Mouse (Mus musculus) layer of hippocampus, postnatal 14 days (tissue): ENCODE measurements around the gene Atxn7l3. TPM values are rescaled to one million over a fixed set of nuclear protein-coding genes. Genes with fewer than 3 reads are reported as not detected.
"Not testable (repeated sequence)": the region's sequence is repeated elsewhere in the genome, so short reads cannot be mapped to it uniquely, and the experiment has no call there.

ENCODE experiments used
- DNase-seq, 2 experiments: peaks; one replicate each; pipeline ENCODE4 v3.0.0; 2021 to 2022; ENCODE audit warnings: low spot score in 2 of 2, mixed read lengths in 1 of 2
- total RNA-seq, 2 experiments: library from RNA; stranded (reverse); gene quantifications; 2 replicates each; pipeline ENCODE4 v1.2.3; 2021

Gene Atxn7l3
- total RNA-seq, 2 experiments from 2014 or later, result 152 to 160 TPM

DNA sequence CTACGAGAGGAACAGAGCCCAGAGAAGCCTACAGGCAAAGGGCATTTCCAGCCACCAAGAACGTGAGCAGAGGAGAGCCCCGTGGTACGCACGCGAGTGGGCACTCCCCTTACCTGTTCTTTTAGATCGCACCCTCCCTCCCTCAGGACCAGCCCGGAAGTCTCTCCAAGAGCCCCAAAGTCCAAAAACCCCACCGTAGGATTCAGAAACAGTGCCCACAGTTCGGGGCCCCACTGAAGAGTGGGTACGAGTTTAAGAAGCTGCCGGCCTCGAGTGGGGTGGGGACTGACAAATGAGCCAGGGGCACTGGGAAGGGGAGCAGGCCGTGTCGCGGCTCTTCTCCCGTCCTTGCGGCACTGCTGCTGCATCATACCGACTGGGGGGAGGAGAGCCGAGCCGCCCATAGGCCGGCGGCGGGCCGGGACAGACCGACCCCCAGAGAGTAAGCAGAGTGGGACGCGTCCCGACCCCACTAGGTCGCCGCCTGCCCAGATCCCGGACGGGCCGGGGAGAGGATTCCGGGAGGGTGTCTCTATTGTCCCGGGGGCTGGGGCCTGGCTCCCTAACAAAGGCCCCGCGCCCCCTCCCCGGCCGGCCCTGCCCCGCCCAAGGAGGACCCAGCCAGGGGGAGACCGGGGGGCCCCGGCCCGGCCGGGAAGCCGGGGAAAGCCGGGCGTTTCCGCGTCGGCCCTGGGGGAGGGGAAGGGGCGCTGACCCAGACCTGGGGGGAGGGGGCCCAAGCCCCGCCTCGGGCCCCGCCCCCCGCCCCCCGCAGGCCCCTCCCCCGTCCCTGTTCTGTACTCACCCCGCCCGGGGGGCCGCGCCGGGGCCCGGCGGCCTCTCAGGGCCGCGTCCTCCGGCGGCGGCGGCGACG, 596 bp downstream of the Atxn7l3 start:
- DNase-seq, result peak in 1 of 2 experiments; percentile 53

DNA sequence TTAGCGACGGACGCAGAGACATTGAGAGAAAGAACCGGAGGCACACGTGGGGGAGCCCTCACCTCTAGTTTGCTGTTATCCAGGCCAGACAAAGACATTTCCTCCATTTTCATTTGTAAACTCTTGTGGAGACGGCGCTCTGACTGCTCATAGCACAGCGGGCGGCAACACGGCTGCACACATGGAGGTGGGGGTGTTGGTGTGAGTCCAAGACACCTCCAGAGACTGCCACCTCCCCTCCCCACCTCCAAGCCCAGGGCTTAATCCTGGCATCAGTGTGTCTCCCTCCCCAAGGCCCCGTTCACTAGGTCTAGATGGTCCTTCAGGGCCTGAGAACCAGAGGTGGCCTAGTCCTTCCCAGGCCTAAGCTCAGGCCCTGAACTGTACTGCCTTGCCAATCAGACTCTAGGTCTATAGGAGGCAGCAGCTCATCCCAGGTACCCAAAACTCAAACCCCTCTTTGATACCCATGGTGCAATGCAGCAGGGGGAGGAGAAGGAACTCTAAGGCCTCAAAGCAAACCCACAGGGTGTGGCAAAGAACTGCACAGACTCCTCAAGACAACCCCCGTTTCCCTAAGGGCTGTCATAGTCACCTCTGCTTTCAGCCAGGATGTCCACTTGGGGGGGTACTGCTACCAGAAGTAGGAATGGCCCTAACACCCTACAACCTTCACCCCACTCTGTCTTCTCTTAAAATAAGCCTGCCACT, 1.4 kb downstream of the Atxn7l3 start:
- DNase-seq, result peak in 1 of 2 experiments; percentile 26

DNA sequence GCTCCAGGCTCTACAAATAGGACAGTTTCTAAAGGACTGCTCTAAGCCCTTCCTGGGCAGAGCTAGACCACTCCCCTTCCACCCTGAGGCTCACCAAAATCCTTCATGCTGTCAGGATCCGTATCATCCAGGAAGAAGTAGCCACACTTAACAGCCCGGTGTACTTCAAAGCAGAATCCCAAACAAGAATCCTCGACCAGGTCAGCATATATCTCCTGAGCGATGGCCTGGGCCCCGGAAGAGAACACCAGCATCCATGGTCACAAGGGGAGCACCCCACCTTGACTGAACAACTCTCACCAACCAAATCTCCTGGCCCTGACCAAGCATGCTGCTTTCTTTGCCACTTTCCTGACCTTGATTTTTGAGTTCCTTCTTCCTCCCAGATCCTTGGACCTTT, 2.0 kb downstream of the Atxn7l3 start:
- no peak for DNase-seq

- no peak for DNase-seq
Observed at GRCm38 (mm10) chr11:102293971-102294370, 2.5 kb downstream of the Atxn7l3 start.

DNA sequence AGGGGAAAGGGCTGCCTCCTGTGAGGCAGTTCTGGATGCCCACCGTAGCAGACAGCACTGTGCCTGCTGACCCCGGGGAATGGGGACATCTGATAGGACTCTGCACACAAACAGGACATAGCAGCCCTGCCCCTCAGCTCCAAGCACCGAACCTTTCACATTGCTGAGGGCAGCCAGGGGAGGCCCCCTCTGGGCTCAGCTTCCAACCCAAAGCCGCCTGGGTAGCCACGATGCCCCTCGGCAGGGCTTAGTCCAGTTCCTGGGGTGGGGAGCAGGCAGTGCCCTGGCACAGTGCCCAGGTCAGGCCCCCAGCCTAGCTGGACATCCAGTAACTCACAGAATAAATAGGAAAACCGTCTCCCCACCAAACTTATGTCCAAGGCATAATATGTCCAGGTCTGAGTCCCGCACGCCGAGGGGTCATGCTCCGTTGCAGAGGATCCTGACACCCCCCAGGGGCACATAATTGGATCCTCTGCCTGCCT, 5.3 kb downstream of the Atxn7l3 start:
- no peak for DNase-seq

- no peak for DNase-seq
Observed at GRCm38 (mm10) chr11:102290141-102290540, 6.3 kb downstream of the Atxn7l3 start.

DNA sequence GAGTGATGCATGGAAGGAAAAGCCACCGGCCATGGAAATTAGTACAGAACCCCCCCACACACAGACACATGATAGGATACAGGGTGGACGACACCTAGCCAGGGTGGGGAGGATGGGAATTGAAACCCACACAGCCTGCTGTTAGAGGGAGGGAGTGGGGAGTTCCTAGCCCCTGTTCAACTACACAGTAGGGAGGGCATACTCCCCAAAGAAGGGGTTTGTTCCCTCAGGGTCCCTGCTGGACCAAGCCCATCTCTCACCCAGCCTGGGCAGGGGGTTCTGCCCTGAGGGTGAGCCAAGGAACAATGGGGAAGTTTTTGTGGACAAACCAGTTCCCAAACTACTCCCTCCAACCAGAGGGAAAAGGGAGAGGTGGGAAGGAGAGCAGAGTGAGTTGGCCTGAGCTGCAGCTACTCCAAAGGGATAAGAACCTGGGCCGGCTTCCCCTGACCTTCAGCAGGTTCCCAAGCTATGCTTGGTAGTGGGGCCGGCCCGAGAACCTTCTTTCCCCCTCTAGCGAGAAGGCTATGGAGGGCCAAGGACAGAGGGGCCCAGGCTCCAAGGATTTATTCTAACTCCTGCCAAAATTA, 6.8 kb downstream of the Atxn7l3 start:
- no peak for DNase-seq

GRCm38 (mm10) chr11:102288913-102289312, 7.5 kb downstream of the Atxn7l3 start:
- DNase-seq, result no peak

DNA sequence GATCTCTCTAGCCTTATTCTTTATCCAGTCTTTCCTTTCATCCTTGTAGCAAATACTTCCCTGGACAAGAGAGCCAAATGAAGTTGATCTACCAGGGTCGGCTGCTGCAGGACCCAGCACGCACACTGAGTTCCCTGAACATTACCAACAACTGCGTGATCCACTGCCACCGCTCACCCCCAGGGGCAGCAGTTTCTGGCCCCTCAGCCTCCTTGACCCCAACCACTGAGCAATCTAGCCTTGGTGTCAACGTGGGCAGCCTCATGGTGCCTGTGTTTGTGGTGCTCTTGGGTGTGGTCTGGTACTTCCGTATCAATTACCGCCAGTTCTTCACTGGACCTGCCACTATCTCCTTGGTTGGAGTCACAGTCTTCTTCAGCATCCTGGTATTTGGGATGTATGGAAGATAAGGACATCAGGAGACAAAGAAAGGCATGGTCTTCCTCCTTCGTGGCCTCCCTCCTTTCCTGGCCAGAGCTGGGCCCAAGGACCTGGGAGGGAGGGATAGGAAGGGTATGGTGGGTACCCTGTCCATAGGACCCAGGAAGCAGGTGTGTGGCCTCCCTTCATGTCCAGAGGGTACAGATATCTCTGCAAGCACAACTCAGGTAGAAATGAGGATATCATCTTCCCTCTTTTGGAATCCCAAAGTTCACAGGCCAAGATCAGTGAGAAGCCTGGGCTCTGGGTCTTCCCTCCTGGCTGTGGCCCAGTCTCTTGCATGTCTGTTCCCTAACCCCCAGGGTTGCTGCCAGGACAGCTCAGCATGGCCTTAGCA, 8.2 kb downstream of the Atxn7l3 start:
- DNase-seq, result no peak

DNA sequence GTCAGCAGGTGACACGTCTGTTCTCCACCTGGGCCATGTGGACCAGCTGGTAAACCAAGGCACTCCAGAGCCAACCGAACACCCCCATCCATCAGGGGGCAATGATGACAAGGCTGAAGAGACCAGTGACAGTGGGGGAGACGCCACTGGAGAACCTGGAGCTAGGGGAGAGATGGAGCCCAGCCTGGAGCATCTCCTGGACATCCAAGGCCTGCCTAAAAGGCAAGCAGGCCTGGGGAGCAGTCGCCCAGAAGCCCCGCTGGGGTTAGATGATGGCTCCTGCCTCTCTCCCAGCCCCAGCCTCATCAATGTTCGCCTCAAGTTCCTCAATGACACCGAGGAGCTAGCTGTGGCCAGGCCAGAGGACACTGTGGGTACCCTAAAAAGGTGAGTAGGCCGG, 8.9 kb downstream of the Atxn7l3 start:
- no peak for DNase-seq

DNA sequence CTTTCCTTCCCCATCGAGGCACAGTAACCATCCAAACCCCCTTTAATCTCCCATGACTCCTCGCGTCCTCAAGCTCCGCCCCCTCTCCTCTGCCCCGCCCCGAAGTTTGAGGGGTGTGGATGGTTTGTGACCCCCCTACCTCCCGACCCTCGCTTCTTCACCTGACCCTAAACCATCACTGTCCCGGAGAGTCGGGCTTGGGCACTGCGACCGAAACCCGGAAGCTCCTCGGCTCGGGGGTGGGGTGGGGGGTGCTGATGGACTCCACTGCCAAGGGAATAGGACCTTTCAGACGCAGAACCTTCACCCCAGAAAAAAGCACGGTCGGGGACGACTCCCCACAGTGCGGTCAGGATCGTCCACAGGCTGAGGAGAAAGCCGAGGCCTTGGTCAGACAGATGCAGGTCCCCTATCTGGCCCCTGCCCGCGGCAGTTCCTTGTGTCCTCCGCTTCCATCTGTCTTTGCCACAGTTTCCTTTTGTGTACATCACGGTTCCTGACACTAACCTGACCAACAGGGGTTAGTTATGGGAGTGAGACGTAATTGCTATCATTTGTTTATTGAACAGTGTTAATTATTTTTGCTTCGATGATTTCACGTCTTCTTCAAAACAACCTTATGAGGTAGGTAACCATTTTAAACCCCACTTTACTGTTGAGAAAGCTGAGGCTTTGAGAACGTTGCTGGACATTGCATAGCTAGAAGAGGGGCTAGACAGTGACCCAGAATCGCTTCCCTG, 11.2 kb downstream of the Atxn7l3 start:
- no peak for DNase-seq

- peak; percentile 93 to 97 for DNase-seq
Observed at GRCm38 (mm10) chr11:102284501-102285094, 11.8 kb downstream of the Atxn7l3 start, which contains the start of gene Tmub2. Gene Tmub2 (plus strand): TSS chr11:102284931.

- no peak for DNase-seq
Observed at GRCm38 (mm10) chr11:102283922-102284321, 12.5 kb downstream of the Atxn7l3 start.

DNA sequence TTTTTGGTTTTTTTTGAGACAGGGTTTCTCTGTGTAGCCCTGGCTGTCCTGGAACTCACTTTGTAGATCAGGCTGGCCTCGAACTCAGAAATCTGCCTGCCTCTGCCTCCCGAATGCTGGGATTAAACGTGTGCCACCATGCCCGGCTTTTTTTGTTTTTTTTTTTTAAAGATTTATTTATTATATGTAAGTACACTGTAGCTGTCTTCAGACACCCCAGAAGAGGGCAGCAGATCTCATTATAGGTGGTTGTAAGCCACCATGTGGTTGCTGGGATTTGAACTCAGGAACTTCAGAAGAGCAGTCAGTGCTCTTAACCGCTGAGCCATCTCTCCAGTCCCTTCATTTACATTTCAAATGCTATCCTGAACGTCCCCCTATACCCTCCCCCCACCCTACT, 16.2 kb downstream of the Atxn7l3 start:
- DNase-seq, result not testable (repeated sequence)

DNA sequence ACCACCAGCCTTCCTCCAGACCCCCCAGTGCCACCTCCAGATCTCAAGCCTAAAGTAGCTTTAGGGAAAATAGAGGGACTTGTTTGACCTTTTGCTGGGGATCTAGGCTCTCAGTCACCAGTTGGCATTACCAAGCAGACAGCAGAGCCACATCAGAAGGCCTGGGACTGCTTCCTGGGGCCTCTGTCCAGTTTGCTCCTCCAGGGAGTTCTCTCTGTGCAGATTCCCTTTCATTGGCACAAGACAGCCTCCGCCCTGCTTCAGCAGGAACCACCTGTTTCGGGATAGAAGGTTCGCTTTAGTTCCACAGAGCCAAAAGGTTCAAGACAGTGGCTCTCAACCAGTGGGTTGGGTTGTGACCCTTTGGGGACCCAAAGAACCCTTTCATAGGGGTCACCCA, 16.8 kb downstream of the Atxn7l3 start:
- no peak for DNase-seq

DNA sequence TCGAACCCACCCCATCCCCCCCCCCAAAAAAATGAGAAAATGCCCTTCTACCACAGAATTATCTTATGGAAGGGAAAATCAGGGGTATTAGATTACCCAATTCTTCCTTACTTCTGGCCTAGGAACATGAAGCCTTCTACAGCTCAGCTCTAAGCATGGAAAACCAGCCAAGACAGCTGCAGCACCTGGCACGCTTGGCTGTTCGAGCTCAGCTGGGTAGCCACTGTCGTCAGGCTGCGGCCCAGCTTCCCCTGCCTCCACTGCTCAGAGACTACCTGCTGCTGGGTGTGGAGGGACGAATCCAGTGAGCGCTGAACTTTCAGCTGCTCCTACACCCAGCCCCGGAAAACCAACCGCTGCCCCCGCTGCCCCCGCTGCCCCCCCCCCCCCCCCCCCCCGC, 18.7 kb downstream of the Atxn7l3 start:
- no peak for DNase-seq

- DNase-seq, result no peak
Observed at GRCm38 (mm10) chr11:102276411-102276915, 20.0 kb downstream of the Atxn7l3 start.

DNA sequence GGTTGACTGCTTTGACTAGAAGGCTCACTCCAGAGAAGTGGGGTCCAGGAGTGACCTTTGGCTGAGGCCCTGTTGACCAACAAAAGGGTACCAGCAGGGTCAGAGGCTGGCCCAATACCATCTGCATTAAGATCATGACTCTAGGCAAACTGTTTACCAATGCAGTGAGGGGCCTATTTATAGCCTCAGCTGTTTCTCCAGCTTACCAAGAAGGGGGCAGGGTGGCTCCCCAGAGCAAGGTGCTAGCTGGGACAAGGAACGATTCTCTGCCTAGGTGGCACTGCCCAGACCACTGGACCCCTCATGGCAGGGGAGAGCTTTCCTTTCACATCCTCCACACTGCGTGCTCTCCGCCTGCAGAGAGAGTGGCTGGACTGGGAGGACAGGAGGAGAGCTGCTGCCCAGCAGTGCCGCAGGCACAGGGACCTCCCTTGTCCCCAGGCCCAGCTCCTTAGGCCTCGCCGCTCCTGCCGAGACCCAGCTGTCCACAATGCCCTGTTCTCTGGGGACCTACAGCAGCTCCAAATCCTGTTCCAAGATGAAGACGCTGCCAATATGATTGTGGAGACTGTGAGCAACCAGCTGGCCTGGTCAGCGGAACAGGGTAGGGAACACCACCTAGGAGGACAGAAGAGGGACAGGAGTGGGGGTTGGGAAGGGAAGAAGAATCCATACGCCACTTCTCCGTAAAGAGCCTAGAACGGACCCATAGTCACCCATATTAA, 27.7 kb downstream of the Atxn7l3 start, which contains the start of gene Asb16:
Asb16 (plus strand) TSS at position 224 of the 725 bp plus-strand sequence.
- DNase-seq, result no peak

DNA sequence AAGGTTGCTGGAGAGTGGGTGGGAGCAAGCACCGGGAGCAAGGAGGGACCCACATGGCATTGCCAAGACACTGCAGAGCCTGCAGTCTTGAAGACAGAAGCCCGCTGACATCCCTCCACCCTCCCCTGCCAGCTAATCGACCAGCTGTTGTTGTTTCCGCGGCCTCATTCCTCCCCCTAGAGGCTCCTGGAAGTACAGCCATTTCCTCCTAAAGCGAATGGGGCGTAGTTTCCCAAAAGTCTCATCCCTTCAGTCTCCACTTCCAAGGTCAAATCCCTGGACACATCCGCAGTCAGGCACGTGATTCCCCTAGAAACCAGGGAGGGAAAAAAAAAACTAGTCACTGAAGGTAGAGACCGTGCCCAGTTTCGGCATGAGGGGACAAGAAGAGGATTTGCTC, 29.0 kb downstream of the Atxn7l3 start:
- peak in 1 of 2 experiments; percentile 78 for DNase-seq
